Comparison of ENCODE assay signal across 8 mouse cellular contexts in genomic region chr11:4203705-4204074, GRCm38 (mm10). TPM values are rescaled to one million over a fixed set of nuclear protein-coding genes. Genes with fewer than 3 reads are reported as not detected.
DNase-seq lines count a peak whose midpoint lies in the region; ATAC-seq and TF ChIP-seq lines count a peak whose summit lies in the region.
"Had no signal": no experiment of that assay in that cellular context is flagged by ENCODE, and none has a peak within 500 bp of the region (broad histone marks: within the 10 kb centered on the region; RNA-seq: fewer than 3 reads in every experiment).

No protein-coding gene starts in this region.

- TF ChIP-seq EP300 in CH12.LX (IDR thresholded peaks at IDR 0.05; ENCODE audit: low read length): peak; percentile 35; the same call in 1 of the 2 replicates
- no peak for TF ChIP-seq EP300 in stomach, postnatal 0 days (optimal IDR thresholded peaks at IDR 0.05)

- in situ Hi-C loops in CH12.LX (cut with MboI; ENCODE audit: low pct_ligation_motif_present, low pct_unique_long_range_greater_than_20kb, low sequenced_read_pairs): no loop called here

- H3K4me3 ChIP-seq in CH12.LX (replicated peaks in 1 of 3; ENCODE audit: low read depth in 2 of 3, low read length in 2 of 3, poor library complexity in 1 of 3): no peak overlapping the region
- H3K4me3 ChIP-seq in heart, embryonic 13.5 days: no peak overlapping the region
- no peak overlapping the region for H3K4me3 ChIP-seq in stomach, postnatal 0 days (ENCODE audit: low read depth, low read length)
- no peak overlapping the region for H3K4me3 ChIP-seq in forebrain, embryonic 16.5 days (replicated peaks; ENCODE audit: low read length)

- no peak for ATAC-seq in heart, embryonic 13.5 days (ENCODE audit: extremely low read depth, insufficient number of reproducible peaks, low FRiP score, low TSS enrichment)
- ATAC-seq in stomach, postnatal 0 days (ENCODE audit: low FRiP score, low TSS enrichment): peak; percentile 54; the same call in 1 of the 2 replicates
- ATAC-seq in forebrain, embryonic 16.5 days: no peak

- peaks cover 20 to 53% of the 10 kb centered on the region in 2 experiments for H3K36me3 ChIP-seq in CH12.LX (replicated peaks in 1 of 2; ENCODE audit: control insufficient read depth in 1 of 2, insufficient read depth in 1 of 2, low read length in 1 of 2)
- H3K36me3 ChIP-seq in heart, embryonic 13.5 days: peaks cover 24% of the 10 kb centered on the region
- H3K36me3 ChIP-seq in stomach, postnatal 0 days (ENCODE audit: control insufficient read depth, insufficient read depth, low read length): peaks cover 21% of the 10 kb centered on the region; the same call in 1 of the 2 replicates
- no peaks in the 10 kb centered on the region for H3K36me3 ChIP-seq in forebrain, embryonic 16.5 days (ENCODE audit: control insufficient read depth, insufficient read depth)

- TF ChIP-seq POLR2A in CH12.LX (IDR thresholded peaks at IDR 0.05; ENCODE audit: low read depth, low read length): peak; percentile 49

- 24% methylated on average over 2 of the region's 2 CpGs for WGBS in heart, embryonic 13.5 days
- 6% methylated on average over 2 of the region's 2 CpGs for WGBS in stomach, postnatal 0 days
- 49% methylated on average over 2 of the region's 2 CpGs for WGBS in forebrain, embryonic 16.5 days

- H3K27ac ChIP-seq in CH12.LX (ENCODE audit: insufficient read depth, low read depth): no peak overlapping the region
- peak overlapping the region; percentile 64 for H3K27ac ChIP-seq in heart, embryonic 13.5 days (replicated peaks)
- H3K27ac ChIP-seq in stomach, postnatal 0 days (replicated peaks): peak overlapping the region; percentile 31; the same call in 1 of the 2 replicates
- H3K27ac ChIP-seq in forebrain, embryonic 16.5 days (ENCODE audit: low read length): no peak overlapping the region
- H3K27ac ChIP-seq: macrophage had no signal

- no peaks in the 10 kb centered on the region; the same call in none of the 2 replicates for H3K79me2 ChIP-seq in CH12.LX (replicated peaks; ENCODE audit: control insufficient read depth, extremely low read depth, insufficient read depth, poor library complexity, severe bottlenecking)

- DNase-seq in CH12.LX (ENCODE audit: extremely low read depth) (peak; percentile 76), adipocyte (ENCODE audit: low spot score) (peak; percentile 93)
- DNase-seq in kidney, postnatal 4 days: peak; percentile 62 to 78
- DNase-seq in stomach, postnatal 0 days (ENCODE audit: low spot score): peak; percentile 58
- no peak for DNase-seq in embryo, embryonic 10.5 days (ENCODE audit: low spot score)

- H3K4me2 ChIP-seq in CH12.LX (ENCODE audit: insufficient read depth, low read depth, poor library complexity, severe bottlenecking): peak overlapping the region; percentile 25; the same call in 1 of the 2 replicates
- H3K4me2 ChIP-seq in heart, embryonic 13.5 days: no peak overlapping the region
- H3K4me2 ChIP-seq in stomach, postnatal 0 days (replicated peaks; ENCODE audit: low read depth): no peak overlapping the region
- no peak overlapping the region for H3K4me2 ChIP-seq in forebrain, embryonic 16.5 days (ENCODE audit: low read length)

- no peak for TF ChIP-seq RAD21 in CH12.LX (IDR thresholded peaks at IDR 0.05; ENCODE audit: low read depth, low read length)

- peaks cover 5 to 77% of the 10 kb centered on the region in 2 experiments for H3K4me1 ChIP-seq in CH12.LX (ENCODE audit: control insufficient read depth in 1 of 2, insufficient read depth in 2 of 2)
- peaks cover 41% of the 10 kb centered on the region for H3K4me1 ChIP-seq in heart, embryonic 13.5 days
- H3K4me1 ChIP-seq in stomach, postnatal 0 days (replicated peaks; ENCODE audit: control insufficient read depth, insufficient read depth): no peaks in the 10 kb centered on the region; the same call in 1 of the 2 replicates
- H3K4me1 ChIP-seq in forebrain, embryonic 16.5 days (replicated peaks; ENCODE audit: control insufficient read depth, insufficient read depth, low read length): no peaks in the 10 kb centered on the region

- H3K9me3 ChIP-seq in CH12.LX (replicated peaks; ENCODE audit: low read length): no peaks in the 10 kb centered on the region
- H3K9me3 ChIP-seq in heart, embryonic 13.5 days: no peaks in the 10 kb centered on the region
- H3K9me3 ChIP-seq in stomach, postnatal 0 days (ENCODE audit: control insufficient read depth, low read length): no peaks in the 10 kb centered on the region
- no peaks in the 10 kb centered on the region for H3K9me3 ChIP-seq in forebrain, embryonic 16.5 days (ENCODE audit: control insufficient read depth, low read length)

- dilution Hi-C loops in CH12.LX (cut with MboI; ENCODE audit: extremely low pct_ligation_motif_present, extremely low pct_unique_long_range_greater_than_20kb, low sequenced_read_pairs): no loop called here

- peak overlapping the region; percentile 29; the same call in 1 of the 2 replicates for H3K9ac ChIP-seq in CH12.LX (ENCODE audit: insufficient read depth, low read depth)
- H3K9ac ChIP-seq in heart, embryonic 13.5 days: peak overlapping the region; percentile 3; the same call in 1 of the 2 replicates
- H3K9ac ChIP-seq in stomach, postnatal 0 days (ENCODE audit: low read length): no peak overlapping the region
- no peak overlapping the region for H3K9ac ChIP-seq in forebrain, embryonic 16.5 days (replicated peaks; ENCODE audit: low read depth, low read length)

- no peak for TF ChIP-seq CTCF in CH12.LX (conservative IDR thresholded peaks at IDR 0.05 in 1 of 2, IDR thresholded peaks at IDR 0.05 in 1 of 2; ENCODE audit: low read depth in 2 of 2, low read length in 2 of 2)
- TF ChIP-seq CTCF in stomach, postnatal 0 days (IDR thresholded peaks at IDR 0.05; ENCODE audit: low read depth): no peak

- no peaks in the 10 kb centered on the region for H3K27me3 ChIP-seq in CH12.LX (replicated peaks)
- no peaks in the 10 kb centered on the region for H3K27me3 ChIP-seq in heart, embryonic 13.5 days (replicated peaks)
- H3K27me3 ChIP-seq in stomach, postnatal 0 days (ENCODE audit: control insufficient read depth, insufficient read depth, low read length): no peaks in the 10 kb centered on the region
- H3K27me3 ChIP-seq in forebrain, embryonic 16.5 days (replicated peaks; ENCODE audit: control insufficient read depth, insufficient read depth, low read length): no peaks in the 10 kb centered on the region

TF ChIP-seq in CH12.LX, 34 proteins besides CTCF, POLR2A, EP300 and RAD21 (continues in another document):
- no peak for TF ChIP-seq ZC3H11A (IDR thresholded peaks at IDR 0.05; ENCODE audit: low read depth, low read length)
- TF ChIP-seq PAX5 (IDR thresholded peaks at IDR 0.05; ENCODE audit: low read length): no peak
- TF ChIP-seq POLR2AphosphoS2 (IDR thresholded peaks at IDR 0.05; ENCODE audit: low read depth, low read length): no peak
- no peak for TF ChIP-seq RCOR1 (conservative IDR thresholded peaks at IDR 0.05; ENCODE audit: low read depth, low read length)
- TF ChIP-seq MAFK (IDR thresholded peaks at IDR 0.05; ENCODE audit: insufficient replicate concordance, low read length): no peak
- no peak for TF ChIP-seq CHD1 (IDR thresholded peaks at IDR 0.05; ENCODE audit: low read depth, low read length)
- TF ChIP-seq TBP (conservative IDR thresholded peaks at IDR 0.05; ENCODE audit: low read depth, low read length): peak; percentile 47; the same call in 1 of the 2 replicates
- peak; percentile 29; the same call in 1 of the 2 replicates for TF ChIP-seq TCF12 (IDR thresholded peaks at IDR 0.05; ENCODE audit: low read depth, low read length)
- 0 out of 2 replicates have a peak, but pooled peaks have one; percentile 33 for TF ChIP-seq ELF1 (IDR thresholded peaks at IDR 0.05; ENCODE audit: low read depth, low read length)

RNA-seq across cellular contexts. Expression of gene Castor1, which starts 14.3 kb away (rescaled TPM):
- total RNA-seq in CH12.LX (2012; rRNA removed) (4.7 and 5.8 TPM in 2 replicates), CH12.LX (2014; rRNA removed) (13.0 TPM in 2 replicates)
- 18.2 and 23.7 TPM in 2 replicates for polyA plus RNA-seq in CH12.LX (2012; ENCODE audit: insufficient read length, low read depth)
- 3.5 and 4.6 TPM in 2 replicates for polyA plus RNA-seq in heart, embryonic 13.5 days (2015; fragmentation: Nextera tagmentation; extraction: Ambion mirVana)
- 9.6 and 9.7 TPM in 2 replicates for polyA plus RNA-seq in stomach, postnatal 0 days (2015; fragmentation: Nextera tagmentation; extraction: Ambion mirVana)
- 2.3 TPM in 2 replicates for polyA plus RNA-seq in forebrain, embryonic 16.5 days (2015; fragmentation: Nextera tagmentation; extraction: Ambion mirVana)

RNA-seq across cellular contexts. Expression of gene Tbc1d10a, which starts 17.1 kb away (rescaled TPM):
- total RNA-seq in CH12.LX (2012; rRNA removed) (30.3 and 37.7 TPM in 2 replicates), CH12.LX (2014; rRNA removed) (30.9 and 33.9 TPM in 2 replicates)
- polyA plus RNA-seq in CH12.LX (2012; ENCODE audit: insufficient read length, low read depth): 33.5 and 37.6 TPM in 2 replicates
- polyA plus RNA-seq in heart, embryonic 13.5 days (2015; fragmentation: Nextera tagmentation; extraction: Ambion mirVana): 13.6 and 14.0 TPM in 2 replicates
- polyA plus RNA-seq in stomach, postnatal 0 days (2015; fragmentation: Nextera tagmentation; extraction: Ambion mirVana): 35.1 and 38.5 TPM in 2 replicates
- 29.1 and 33.4 TPM in 2 replicates for polyA plus RNA-seq in forebrain, embryonic 16.5 days (2015; fragmentation: Nextera tagmentation; extraction: Ambion mirVana)

RNA-seq across cellular contexts. Expression of gene Osm, which starts 32.5 kb away (rescaled TPM):
- 11.0 and 12.8 TPM in 2 replicates for total RNA-seq in CH12.LX (2012; rRNA removed)
- 11.8 and 15.1 TPM in 2 replicates for total RNA-seq in CH12.LX (2014; rRNA removed)
- 10.4 and 12.5 TPM in 2 replicates for polyA plus RNA-seq in CH12.LX (2012; ENCODE audit: insufficient read length, low read depth)
- polyA plus RNA-seq in heart, embryonic 13.5 days (2015; fragmentation: Nextera tagmentation; extraction: Ambion mirVana): 0.08 TPM in 1 of 2 replicates, not detected in the other
- 0.05 and 0.11 TPM in 2 replicates for polyA plus RNA-seq in stomach, postnatal 0 days (2015; fragmentation: Nextera tagmentation; extraction: Ambion mirVana)
- 0.10 TPM in 1 of 2 replicates, not detected in the other for polyA plus RNA-seq in forebrain, embryonic 16.5 days (2015; fragmentation: Nextera tagmentation; extraction: Ambion mirVana)

RNA-seq across cellular contexts. Expression of gene Sf3a1, which starts 43.5 kb away (rescaled TPM):
- total RNA-seq in CH12.LX (2012; rRNA removed): 46.5 and 56.9 TPM in 2 replicates
- total RNA-seq in CH12.LX (2014; rRNA removed): 28.6 and 29.5 TPM in 2 replicates
- 93.4 and 97.6 TPM in 2 replicates for polyA plus RNA-seq in CH12.LX (2012; ENCODE audit: insufficient read length, low read depth)
- 33.3 TPM in 2 replicates for polyA plus RNA-seq in heart, embryonic 13.5 days (2015; fragmentation: Nextera tagmentation; extraction: Ambion mirVana)
- 16.0 and 16.5 TPM in 2 replicates for polyA plus RNA-seq in stomach, postnatal 0 days (2015; fragmentation: Nextera tagmentation; extraction: Ambion mirVana)
- 59.4 and 60.6 TPM in 2 replicates for polyA plus RNA-seq in forebrain, embryonic 16.5 days (2015; fragmentation: Nextera tagmentation; extraction: Ambion mirVana)

RNA-seq across cellular contexts. Expression of gene Ccdc157, which starts 43.6 kb away (rescaled TPM):
- 4.2 and 4.4 TPM in 2 replicates for total RNA-seq in CH12.LX (2012; rRNA removed)
- 2.3 and 2.6 TPM in 2 replicates for total RNA-seq in CH12.LX (2014; rRNA removed)
- 3.9 and 4.0 TPM in 2 replicates for polyA plus RNA-seq in CH12.LX (2012; ENCODE audit: insufficient read length, low read depth)
- 3.5 and 5.1 TPM in 2 replicates for polyA plus RNA-seq in heart, embryonic 13.5 days (2015; fragmentation: Nextera tagmentation; extraction: Ambion mirVana)
- 2.1 and 2.2 TPM in 2 replicates for polyA plus RNA-seq in stomach, postnatal 0 days (2015; fragmentation: Nextera tagmentation; extraction: Ambion mirVana)
- 6.7 and 8.0 TPM in 2 replicates for polyA plus RNA-seq in forebrain, embryonic 16.5 days (2015; fragmentation: Nextera tagmentation; extraction: Ambion mirVana)

Comparison
In these comparisons a context has a peak if more than half of its experiments do, and no peak if none do; other contexts are left out.
1. H3K27ac ChIP-seq: peak in heart, embryonic 13.5 days (single experiment) and stomach, postnatal 0 days (single experiment); none in CH12.LX (single experiment) and forebrain, embryonic 16.5 days (single experiment).
2. H3K9ac ChIP-seq: peak in CH12.LX (single experiment) and heart, embryonic 13.5 days (single experiment); none in stomach, postnatal 0 days (single experiment) and forebrain, embryonic 16.5 days (single experiment).
3. RNA of gene Osm, which starts 32.5 kb away (polyA plus RNA-seq): 10.4 to 12.5 TPM in CH12.LX; 0.10 TPM in forebrain, embryonic 16.5 days, 0.05 to 0.11 TPM in stomach, postnatal 0 days and 0.08 TPM in heart, embryonic 13.5 days; every median in the first group is over 10 times any median in the second.